Mouse (Mus musculus) liver, embryonic 14.5 days (tissue): Measurements from ENCODE around the gene Ahctf1. TPM values are rescaled to one million over a fixed set of nuclear protein-coding genes. Genes with fewer than 3 reads are reported as not detected.
"Not testable (repeated sequence)": the region's sequence is repeated elsewhere in the genome, so short reads cannot be mapped to it uniquely, and the experiment has no call there.

Source experiments
- ATAC-seq: fragments of 200-750 bp; cut with Nextera tagmentation; 2 replicates; pipeline ENCODE4 v1.8.0; 2017; ENCODE audit warnings: moderate number of reproducible peaks, mild to moderate bottlenecking, moderate library complexity; ENCODE audit not compliant: insufficient read depth
- DNase-seq, 3 experiments: peaks; one replicate each; pipeline ENCODE4 v3.0.0-alpha.2; 2012 to 2013; ENCODE audit warnings: low read depth in 3 of 3, low spot score in 3 of 3
- H3K27ac ChIP-seq: fragments of 300-500 bp; sonication (generic); 2 replicates; pipeline ENCODE4 v1.5.1; 2014; ENCODE audit warnings: moderate library complexity, mild to moderate bottlenecking, control low read depth, inconsistent platforms
- H3K27me3 ChIP-seq: fragments of 300-500 bp; sonication (generic); 2 replicates; pipeline ENCODE4 v1.6.1; 2014; ENCODE audit warnings: mild to moderate bottlenecking, low read length, moderate library complexity; ENCODE audit not compliant: control insufficient read depth, insufficient read depth
- H3K36me3 ChIP-seq: fragments of 300-500 bp; sonication (generic); replicated peaks from 2 replicates; pipeline ENCODE4 v1.6.1; 2014; ENCODE audit warnings: low read depth; ENCODE audit not compliant: control insufficient read depth, insufficient read depth
- H3K4me1 ChIP-seq, 2 experiments: fragments of 200-500 bp in 1 of 2; fragments of 300-500 bp in 1 of 2; sonication (generic) in 1 of 2; replicated peaks; 2 replicates each; pipeline ENCODE4 v1.6.1; 2012 to 2014; ENCODE audit warnings: antibody characterized with exemption in 1 of 2, inconsistent platforms in 1 of 2, low read length in 1 of 2; ENCODE audit not compliant: control insufficient read depth in 2 of 2, insufficient read depth in 2 of 2
- H3K4me2 ChIP-seq: fragments of 300-500 bp; sonication (generic); 2 replicates; pipeline ENCODE4 v1.6.1; 2014; ENCODE audit warnings: low read depth, mild to moderate bottlenecking, control low read depth, moderate library complexity
- H3K4me3 ChIP-seq, 2 experiments: fragments of 200-500 bp in 1 of 2; fragments of 300-500 bp in 1 of 2; sonication (generic) in 1 of 2; 2 replicates each; pipeline ENCODE4 v1.5.1; 2012 to 2014; ENCODE audit warnings: low read depth in 2 of 2, low read length in 2 of 2, mild to moderate bottlenecking in 2 of 2, control low read depth in 1 of 2, inconsistent platforms in 1 of 2, moderate library complexity in 1 of 2; ENCODE audit not compliant: insufficient read depth in 1 of 2
- H3K9ac ChIP-seq: fragments of 300-500 bp; sonication (generic); replicated peaks from 2 replicates; pipeline ENCODE4 v1.6.1; 2014; ENCODE audit warnings: mild to moderate bottlenecking, control low read depth, moderate library complexity
- H3K9me3 ChIP-seq: fragments of 300-500 bp; sonication (generic); 2 replicates; pipeline ENCODE4 v1.6.1; 2016; ENCODE audit warnings: low read length, mixed read lengths; ENCODE audit not compliant: control insufficient read depth
- CTCF ChIP-seq: IDR thresholded peaks from 2 replicates; pipeline ENCODE4 v1.5.1; 2016; ENCODE audit warnings: antibody characterized with exemption, low read depth, control low read depth
- EP300 ChIP-seq: IDR thresholded peaks from 2 replicates; pipeline ENCODE4 v1.6.1; 2016; ENCODE audit warnings: antibody characterized with exemption, low read depth
- WGBS: fragments of 180-500 bp; shearing (Covaris S2); extraction: QIAGEN DNeasy Blood & Tissue Kit; methylation state at CpG from one replicate; pipeline ENCODE4 v1.1.7; 2014; ENCODE audit not compliant: insufficient replicate concordance; 5-methylcytosine and 5-hydroxymethylcytosine counted together
- polyA plus RNA-seq, 2 experiments: library from polyadenylated mRNA; depleted of rRNA in 1 of 2; stranded (reverse) in 1 of 2; unstranded in 1 of 2; fragments of >200 nt; fragmentation: Nextera tagmentation in 1 of 2; extraction: Ambion mirVana in 1 of 2; gene quantifications; 2 replicates each; pipeline versions ENCODE4 v1.2.1 to v1.2.3; 2012 to 2014

Gene Ahctf1
- polyA plus RNA-seq, 2 experiments, result 19.2 to 25.5 TPM

- peak; percentile 64 for TF ChIP-seq EP300
- not testable (repeated sequence) for H3K27ac ChIP-seq, ATAC-seq, H3K9me3 ChIP-seq, H3K36me3 ChIP-seq, H3K27me3 ChIP-seq, H3K9ac ChIP-seq, H3K4me3 ChIP-seq, H3K4me1 ChIP-seq, DNase-seq
- H3K4me2 ChIP-seq, result peak overlapping the region; percentile 42
- WGBS, result 25% methylated on average over 11 of the region's 11 CpGs
Measured at GRCm38 (mm10) chr1:179818490-179819278, 15.2 kb upstream of the Ahctf1 start.

GRCm38 (mm10) chr1:179814616-179815015, 11.1 kb upstream of the Ahctf1 start:
- DNase-seq, result no peak
- 67% methylated on average over 2 of the region's 2 CpGs for WGBS
- ATAC-seq, result no peak

GRCm38 (mm10) chr1:179813385-179813784, 9.9 kb upstream of the Ahctf1 start:
- TF ChIP-seq EP300 (peak; percentile 76), CTCF (no peak)
- Histone ChIP-seq H3K4me1 (peaks cover 12 to 18% of the 10 kb centered on the region in 2 experiments), H3K36me3 (no peaks in the 10 kb centered on the region), H3K9ac (no peak overlapping the region), H3K27ac (no peak overlapping the region; the same call in 1 of the 2 replicates), H3K9me3 (no peaks in the 10 kb centered on the region), H3K4me3 (no peak overlapping the region), H3K27me3 (no peaks in the 10 kb centered on the region), H3K4me2 (no peak overlapping the region)
- peak in 1 of 3 experiments; percentile 62 for DNase-seq
- WGBS, result 4% methylated on average over 2 of the region's 2 CpGs
- peak; percentile 84 for ATAC-seq

More at GRCm38 (mm10) chr1:179814616-179815015, 11.1 kb upstream of the Ahctf1 start:
- Histone ChIP-seq H3K4me2 (no peak overlapping the region), H3K27me3 (no peaks in the 10 kb centered on the region), H3K4me3 (no peak overlapping the region), H3K27ac (no peak overlapping the region), H3K4me1 (peaks cover 8 to 14% of the 10 kb centered on the region in 2 experiments), H3K36me3 (no peaks in the 10 kb centered on the region), H3K9ac (no peak overlapping the region), H3K9me3 (no peaks in the 10 kb centered on the region)
- TF ChIP-seq CTCF, result no peak
- TF ChIP-seq EP300, result no peak

- Histone ChIP-seq H3K9ac (no peak overlapping the region), H3K36me3 (no peaks in the 10 kb centered on the region), H3K27me3 (no peaks in the 10 kb centered on the region), H3K4me2 (peak overlapping the region; percentile 33; the same call in 1 of the 2 replicates), H3K9me3 (no peaks in the 10 kb centered on the region), H3K27ac (peak overlapping the region; percentile 55), H3K4me1 (peaks cover 47 to 48% of the 10 kb centered on the region in 2 experiments), H3K4me3 (no peak overlapping the region)
- ATAC-seq, result no peak
- 22% methylated on average over 3 of the region's 3 CpGs for WGBS
- TF ChIP-seq EP300 (peak; percentile 72), CTCF (no peak)
- DNase-seq, result peak; percentile 25 to 40 (median 39)
Measured at GRCm38 (mm10) chr1:179808300-179808699, 4.8 kb upstream of the Ahctf1 start.

- Histone ChIP-seq H3K4me3 (no peak overlapping the region), H3K4me1 (peaks cover 43 to 45% of the 10 kb centered on the region in 2 experiments), H3K9me3 (no peaks in the 10 kb centered on the region), H3K36me3 (no peaks in the 10 kb centered on the region), H3K4me2 (peak overlapping the region; percentile 33), H3K27me3 (no peaks in the 10 kb centered on the region), H3K9ac (no peak overlapping the region), H3K27ac (peak overlapping the region; percentile 55; the same call in 1 of the 2 replicates)
- TF ChIP-seq EP300, result peak; percentile 62
- TF ChIP-seq CTCF, result no peak
- DNase-seq (no peak), ATAC-seq (no peak)
- 30% methylated on average over 4 of the region's 4 CpGs for WGBS
Measured at GRCm38 (mm10) chr1:179807468-179807867, 4.0 kb upstream of the Ahctf1 start.
